Mouse (Mus musculus) midbrain, embryonic 12.5 days (tissue): ENCODE results near the gene Sh3tc1. TPM values are rescaled to one million over a fixed set of nuclear protein-coding genes. Genes with fewer than 3 reads are reported as not detected.
A peak's percentile ranks its signal among the peaks of the same experiment; 100 is the strongest.

Source experiments
- ATAC-seq: fragments of 200-750 bp; cut with Nextera tagmentation; 2 replicates; pipeline ENCODE4 v1.8.0; 2017; ENCODE audit warnings: low read depth, moderate TSS enrichment, moderate library complexity; ENCODE audit not compliant: low FRiP score
- H3K27ac ChIP-seq: fragments of 300-500 bp; sonication (generic); replicated peaks from 2 replicates; pipeline ENCODE4 v1.5.1; 2016; ENCODE audit warnings: mild to moderate bottlenecking
- H3K27me3 ChIP-seq: fragments of 300-500 bp; sonication (generic); 2 replicates; pipeline ENCODE4 v1.6.1; 2016; ENCODE audit warnings: mild to moderate bottlenecking
- H3K36me3 ChIP-seq: fragments of 300-500 bp; sonication (generic); 2 replicates; pipeline ENCODE4 v1.6.1; 2016
- H3K4me1 ChIP-seq: fragments of 300-500 bp; sonication (generic); 2 replicates; pipeline ENCODE4 v1.6.1; 2016
- H3K4me2 ChIP-seq: fragments of 300-500 bp; sonication (generic); replicated peaks from 2 replicates; pipeline ENCODE4 v1.6.1; 2016; ENCODE audit warnings: mild to moderate bottlenecking, moderate library complexity
- H3K4me3 ChIP-seq: fragments of 300-500 bp; sonication (generic); 2 replicates; pipeline ENCODE4 v1.5.1; 2016; ENCODE audit warnings: mild to moderate bottlenecking
- H3K9ac ChIP-seq: fragments of 300-500 bp; sonication (generic); replicated peaks from 2 replicates; pipeline ENCODE4 v1.6.1; 2016; ENCODE audit warnings: mild to moderate bottlenecking, moderate library complexity
- H3K9me3 ChIP-seq: fragments of 300-500 bp; sonication (generic); 2 replicates; pipeline ENCODE4 v1.6.1; 2016; ENCODE audit warnings: mild to moderate bottlenecking
- WGBS: fragments of 180-500 bp; shearing (Covaris S2); methylation state at CpG from one replicate; pipeline ENCODE4 v1.1.7; 2016; 5-methylcytosine and 5-hydroxymethylcytosine counted together
- polyA plus RNA-seq: library from polyadenylated mRNA; unstranded; fragments of >200 nt; fragmentation: Nextera tagmentation; extraction: Ambion mirVana; gene quantifications from 2 replicates; pipeline ENCODE4 v1.2.1, GENCODE M21; 2016

The Sh3tc1 gene
- polyA plus RNA-seq, 1 experiment from 2014 or later, result 3.2 TPM

DNA sequence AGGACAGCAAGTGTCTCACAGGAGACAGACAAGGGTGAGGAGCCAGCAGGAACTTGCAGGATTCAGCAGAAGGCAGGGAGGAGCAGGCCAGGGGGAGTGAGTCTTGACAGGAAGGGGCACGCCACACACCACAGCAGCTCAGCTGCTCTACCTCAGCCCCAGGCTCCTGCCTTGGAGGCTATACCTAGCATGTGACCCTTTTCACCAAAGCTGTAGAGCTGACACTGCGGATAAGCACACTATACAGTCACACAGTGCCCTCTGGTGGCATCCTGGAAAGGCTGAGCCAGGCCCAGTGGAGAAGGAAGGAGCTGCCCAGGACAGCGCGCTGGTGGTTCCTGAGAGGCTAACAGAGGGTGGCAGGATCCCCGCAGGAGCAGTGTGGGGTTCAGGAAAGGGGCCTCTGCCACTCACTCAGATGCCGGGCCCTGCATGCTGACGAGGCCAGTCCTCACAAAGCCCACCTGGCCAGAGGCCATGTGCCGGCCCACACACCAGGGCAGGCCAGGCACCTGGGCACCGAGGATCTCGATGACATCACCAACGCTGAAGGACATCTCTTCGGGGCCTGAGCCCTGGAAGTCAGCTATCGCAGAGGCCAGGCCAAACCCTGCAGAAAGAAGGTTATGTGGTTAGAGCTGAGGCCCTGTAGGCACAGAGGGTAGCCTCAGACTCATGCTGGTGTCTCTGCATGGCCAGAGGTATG is 26.0 kb downstream of the Sh3tc1 start:
- Histone ChIP-seq H3K9ac (no peak overlapping the region), H3K27ac (no peak overlapping the region), H3K36me3 (no peaks in the 10 kb centered on the region), H3K9me3 (no peaks in the 10 kb centered on the region), H3K4me3 (no peak overlapping the region), H3K27me3 (no peaks in the 10 kb centered on the region), H3K4me2 (no peak overlapping the region), H3K4me1 (0 out of 2 replicates have a peak, but pooled peaks cover 4% of the 10 kb centered on the region)
- peak; percentile 82 for ATAC-seq
- WGBS, result 47% methylated on average over 13 of the region's 13 CpGs

DNA sequence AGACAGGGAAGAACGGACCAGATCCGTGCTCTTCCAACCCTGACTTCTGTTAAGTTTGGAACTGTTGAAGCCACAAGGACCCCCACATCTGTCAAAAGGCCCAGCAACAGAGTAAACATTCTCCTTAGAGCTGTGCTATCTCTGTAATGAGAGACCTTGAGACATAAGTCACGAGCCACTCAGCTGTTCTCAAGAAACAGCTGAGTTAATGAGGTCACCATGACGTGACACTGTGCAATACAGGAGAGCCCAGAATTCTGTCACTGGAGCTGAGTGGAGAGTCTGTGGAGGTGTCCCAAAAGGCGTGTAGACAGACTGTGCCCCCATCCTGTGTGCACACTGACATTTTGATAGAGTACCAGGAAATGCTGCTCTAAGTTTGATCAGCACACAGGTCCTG is 27.3 kb downstream of the Sh3tc1 start:
- Histone ChIP-seq H3K9me3 (no peaks in the 10 kb centered on the region), H3K27me3 (no peaks in the 10 kb centered on the region), H3K4me2 (no peak overlapping the region), H3K9ac (no peak overlapping the region), H3K27ac (no peak overlapping the region), H3K4me3 (no peak overlapping the region), H3K36me3 (no peaks in the 10 kb centered on the region), H3K4me1 (0 out of 2 replicates have a peak, but pooled peaks cover 4% of the 10 kb centered on the region)
- 76% methylated on average over 5 of the region's 5 CpGs for WGBS
- ATAC-seq, result no peak

DNA sequence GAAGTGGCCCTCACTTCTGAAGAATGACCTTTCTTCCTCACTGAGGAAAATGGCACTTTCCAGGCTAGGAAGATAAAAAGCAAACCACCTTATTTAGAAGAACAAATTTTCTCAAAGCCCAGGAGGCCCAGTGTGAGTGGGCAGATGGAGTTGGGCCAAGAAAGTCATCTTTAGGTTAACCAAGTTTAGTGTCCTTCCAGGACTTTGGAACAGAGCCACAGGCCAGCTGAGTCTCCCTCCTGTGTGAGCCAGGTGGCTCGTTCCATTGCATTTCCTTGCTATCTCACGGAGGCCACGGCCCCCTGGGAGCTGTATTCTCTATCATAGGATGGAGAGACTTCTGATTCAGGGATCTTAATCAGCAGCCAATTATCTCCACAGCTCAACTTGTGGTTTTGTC is 28.9 kb downstream of the Sh3tc1 start:
- H3K4me3 ChIP-seq, result no peak overlapping the region
- no peaks in the 10 kb centered on the region for H3K36me3 ChIP-seq
- H3K4me2 ChIP-seq, result no peak overlapping the region
- H3K9me3 ChIP-seq, result no peaks in the 10 kb centered on the region
- no peak overlapping the region for H3K9ac ChIP-seq
- no peak overlapping the region for H3K27ac ChIP-seq
- H3K4me1 ChIP-seq, result 0 out of 2 replicates have a peak, but pooled peaks cover 4% of the 10 kb centered on the region
- ATAC-seq, result no peak
- 71% methylated on average over 3 of the region's 3 CpGs for WGBS
- no peaks in the 10 kb centered on the region for H3K27me3 ChIP-seq

DNA sequence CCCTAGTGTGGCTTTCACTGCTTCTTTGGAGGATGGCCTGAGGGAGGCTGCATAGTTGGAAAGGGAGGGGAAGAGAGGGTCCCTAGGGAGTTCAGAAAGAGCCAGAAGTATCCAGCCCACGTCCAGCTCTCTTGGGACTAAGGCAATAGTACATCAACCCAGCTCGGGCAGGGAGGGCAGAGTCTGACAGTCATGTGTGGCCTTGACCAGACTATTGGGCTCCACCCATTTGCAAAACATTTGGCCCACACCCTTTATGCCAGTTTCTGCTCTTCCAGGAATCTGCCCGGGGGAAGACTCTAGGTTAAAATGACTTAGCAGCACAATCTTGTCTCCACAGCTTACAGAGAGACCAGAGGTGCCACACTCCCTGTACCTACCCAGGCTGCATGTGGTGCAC is 29.3 kb downstream of the Sh3tc1 start:
- Histone ChIP-seq H3K4me2 (no peak overlapping the region), H3K36me3 (no peaks in the 10 kb centered on the region), H3K4me3 (no peak overlapping the region), H3K9me3 (no peaks in the 10 kb centered on the region), H3K27ac (no peak overlapping the region), H3K27me3 (no peaks in the 10 kb centered on the region), H3K4me1 (0 out of 2 replicates have a peak, but pooled peaks cover 4% of the 10 kb centered on the region), H3K9ac (no peak overlapping the region)
- no peak for ATAC-seq
- 62% methylated on average over 3 of the region's 3 CpGs for WGBS

DNA sequence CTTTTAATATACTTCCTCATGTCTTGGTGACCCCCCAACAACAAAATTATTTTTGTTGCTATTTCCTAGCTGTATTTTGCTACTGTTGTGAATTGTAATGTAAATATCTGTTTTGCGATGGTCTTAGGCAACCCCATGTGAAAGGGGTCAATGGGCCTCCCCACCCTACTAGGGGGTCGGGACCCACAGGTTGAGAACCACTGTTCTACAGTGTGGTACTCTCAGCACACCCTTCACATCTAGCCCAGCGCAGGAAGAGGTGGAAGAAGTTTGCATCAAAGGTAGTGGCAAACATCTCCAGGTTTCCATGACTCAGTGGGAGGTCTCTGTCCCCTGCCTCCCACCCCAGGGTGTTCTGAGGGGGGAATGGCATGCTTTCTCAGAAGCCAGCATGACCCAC is 34.4 kb downstream of the Sh3tc1 start:
- Histone ChIP-seq H3K9me3 (no peaks in the 10 kb centered on the region), H3K4me2 (no peak overlapping the region), H3K27me3 (no peaks in the 10 kb centered on the region), H3K9ac (no peak overlapping the region), H3K36me3 (no peaks in the 10 kb centered on the region), H3K4me3 (no peak overlapping the region), H3K27ac (no peak overlapping the region), H3K4me1 (0 out of 2 replicates have a peak, but pooled peaks cover 4% of the 10 kb centered on the region)
- WGBS, result 80% methylated on average over 3 of the region's 3 CpGs
- ATAC-seq, result no peak

DNA sequence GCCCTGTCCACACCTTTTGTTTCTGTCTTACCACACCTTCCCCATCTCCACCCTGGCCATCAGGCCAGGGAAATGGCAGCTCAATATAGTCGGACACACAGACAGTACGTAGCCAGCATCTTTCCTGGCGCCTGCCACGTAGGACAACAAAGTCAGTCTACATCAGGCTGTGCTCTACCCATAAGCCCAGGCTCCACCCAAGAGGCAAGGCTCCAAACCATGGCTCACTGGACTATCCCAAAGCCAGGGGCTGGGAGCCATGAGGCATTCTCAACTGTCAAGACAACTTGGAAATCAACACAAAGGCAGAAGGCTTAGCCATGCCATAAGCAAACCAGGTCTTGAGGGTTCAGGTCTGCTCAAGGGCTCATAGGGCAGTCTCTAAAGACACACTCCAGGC is 36.0 kb downstream of the Sh3tc1 start:
- Histone ChIP-seq H3K9ac (no peak overlapping the region), H3K4me1 (no peaks in the 10 kb centered on the region), H3K9me3 (no peaks in the 10 kb centered on the region), H3K27me3 (no peaks in the 10 kb centered on the region), H3K36me3 (no peaks in the 10 kb centered on the region), H3K27ac (no peak overlapping the region), H3K4me2 (no peak overlapping the region), H3K4me3 (no peak overlapping the region)
- ATAC-seq, result no peak
- 95% methylated on average over 4 of the region's 4 CpGs for WGBS

DNA sequence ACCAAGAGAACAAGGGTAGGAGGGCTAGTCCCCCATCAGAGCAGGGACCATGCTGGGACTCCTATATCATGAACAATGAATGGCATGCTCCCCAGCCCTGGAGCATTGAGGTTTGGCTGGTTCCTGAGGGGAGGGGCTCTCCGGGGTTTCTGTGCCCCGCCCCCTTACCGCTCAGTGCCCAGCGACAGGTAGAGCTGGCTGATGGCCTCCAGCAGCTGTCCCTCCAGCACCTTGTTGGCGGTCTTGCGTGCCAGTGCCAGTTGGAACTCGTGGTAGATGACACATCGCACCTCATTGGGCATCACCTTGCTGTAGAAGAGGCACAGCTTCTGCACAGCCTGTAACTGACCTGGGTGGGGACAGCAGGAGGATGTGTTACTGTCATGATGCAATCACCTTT is 36.6 kb downstream of the Sh3tc1 start:
- Histone ChIP-seq H3K9me3 (no peaks in the 10 kb centered on the region), H3K9ac (no peak overlapping the region), H3K27me3 (no peaks in the 10 kb centered on the region), H3K4me2 (no peak overlapping the region), H3K27ac (no peak overlapping the region), H3K4me1 (no peaks in the 10 kb centered on the region), H3K36me3 (no peaks in the 10 kb centered on the region), H3K4me3 (no peak overlapping the region)
- 87% methylated on average over 8 of the region's 8 CpGs for WGBS
- no peak for ATAC-seq

DNA sequence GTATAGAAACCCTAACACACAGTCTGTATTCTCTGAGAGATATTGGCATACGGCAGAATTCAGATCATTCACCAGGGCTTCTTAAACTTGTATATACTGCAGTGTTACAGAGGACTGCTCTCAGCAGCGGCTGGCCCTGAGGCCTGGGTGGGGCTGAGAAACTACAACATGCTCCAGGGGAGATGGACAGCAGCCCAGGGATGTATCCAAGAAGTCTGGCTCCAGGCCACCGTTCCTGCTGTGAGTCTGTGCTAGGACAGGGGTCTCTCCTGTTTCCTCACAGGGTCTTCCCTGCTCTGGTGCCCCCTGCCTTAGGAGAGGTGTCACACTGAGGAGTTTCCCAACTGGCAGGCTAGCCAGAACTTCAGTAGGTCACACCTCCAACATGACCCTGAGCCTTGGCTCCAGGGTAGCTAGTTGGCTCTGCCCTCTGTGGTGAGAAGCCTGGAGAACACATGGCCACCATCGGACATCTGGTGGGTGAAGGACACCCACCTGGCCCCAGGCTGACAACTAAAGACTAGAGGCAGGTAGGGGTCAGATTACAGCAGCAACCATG is 37.1 kb downstream of the Sh3tc1 start:
- Histone ChIP-seq H3K27me3 (no peaks in the 10 kb centered on the region), H3K4me1 (no peaks in the 10 kb centered on the region), H3K9ac (no peak overlapping the region), H3K27ac (no peak overlapping the region), H3K4me3 (no peak overlapping the region), H3K4me2 (no peak overlapping the region), H3K36me3 (no peaks in the 10 kb centered on the region), H3K9me3 (no peaks in the 10 kb centered on the region)
- 83% methylated on average over 4 of the region's 4 CpGs for WGBS
- ATAC-seq, result no peak

DNA sequence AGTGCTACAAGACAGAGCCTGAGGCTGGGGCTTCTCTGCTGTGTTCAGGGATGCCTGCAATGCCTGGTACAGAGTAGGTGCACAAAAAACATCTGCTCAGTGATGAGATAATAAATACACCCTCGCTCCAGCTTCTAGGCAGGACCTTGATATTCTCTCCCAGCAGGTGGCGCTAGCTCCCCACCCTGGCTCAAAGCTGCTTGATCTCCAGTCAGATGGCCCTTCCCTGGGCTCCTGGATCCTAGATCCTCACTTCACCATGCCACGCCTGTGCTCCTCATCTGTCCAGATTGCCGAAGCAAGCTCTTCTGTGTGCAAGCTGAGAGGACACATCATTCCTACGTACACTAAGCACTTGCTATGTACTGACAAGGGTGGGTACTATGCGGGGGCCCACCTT is 38.7 kb downstream of the Sh3tc1 start:
- Histone ChIP-seq H3K4me2 (no peak overlapping the region), H3K27me3 (no peaks in the 10 kb centered on the region), H3K36me3 (no peaks in the 10 kb centered on the region), H3K4me1 (no peaks in the 10 kb centered on the region), H3K27ac (no peak overlapping the region), H3K9ac (no peak overlapping the region), H3K4me3 (no peak overlapping the region), H3K9me3 (no peaks in the 10 kb centered on the region)
- WGBS, result 50% methylated on average over 6 of the region's 6 CpGs
- no peak for ATAC-seq

DNA sequence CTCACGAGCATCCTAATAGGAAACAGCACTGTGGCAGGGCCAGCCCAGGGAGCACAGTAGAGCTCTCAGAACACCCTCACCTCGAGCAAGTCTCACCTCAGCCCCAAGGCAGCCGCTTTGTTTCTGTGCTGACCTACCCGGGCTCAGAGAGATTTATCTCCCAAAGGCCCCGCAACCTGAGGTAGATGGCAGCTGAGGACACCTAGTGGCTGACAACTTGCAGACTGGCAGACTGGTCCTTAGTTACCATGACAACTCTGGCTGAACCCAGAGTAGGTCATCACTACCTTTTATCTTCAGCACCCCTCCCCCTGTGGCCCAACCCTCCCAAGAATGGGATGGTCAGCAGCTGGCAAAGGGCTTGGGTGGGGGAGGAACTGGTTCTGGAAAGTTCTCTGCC is 44.0 kb downstream of the Sh3tc1 start:
- Histone ChIP-seq H3K4me1 (0 out of 2 replicates have a peak, but pooled peaks cover 3% of the 10 kb centered on the region), H3K36me3 (no peaks in the 10 kb centered on the region), H3K4me2 (no peak overlapping the region), H3K27ac (no peak overlapping the region), H3K27me3 (no peaks in the 10 kb centered on the region), H3K4me3 (no peak overlapping the region), H3K9me3 (no peaks in the 10 kb centered on the region), H3K9ac (no peak overlapping the region)
- 28% methylated on average over 5 of the region's 5 CpGs for WGBS
- ATAC-seq, result no peak

DNA sequence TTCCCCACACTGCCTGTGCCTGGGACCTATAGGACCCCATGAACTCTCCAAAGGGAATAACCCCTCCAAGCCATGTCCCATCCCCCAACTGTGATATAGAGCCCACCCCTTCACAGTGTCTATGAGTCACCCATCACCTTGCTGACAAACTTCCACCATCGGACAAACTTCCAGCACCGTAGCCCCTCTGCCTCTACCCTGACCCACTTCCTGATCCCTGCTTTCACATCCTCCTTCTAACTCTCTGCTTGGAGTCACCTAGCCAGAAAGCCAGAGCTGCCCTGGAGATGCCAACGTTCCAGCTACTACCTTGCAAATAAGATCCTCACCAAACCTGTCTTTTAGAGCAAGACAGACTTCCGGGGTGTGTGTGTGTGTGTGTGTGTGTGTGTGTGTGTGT is 46.1 kb downstream of the Sh3tc1 start:
- Histone ChIP-seq H3K9me3 (no peaks in the 10 kb centered on the region), H3K36me3 (no peaks in the 10 kb centered on the region), H3K4me3 (no peak overlapping the region), H3K27me3 (no peaks in the 10 kb centered on the region), H3K27ac (no peak overlapping the region), H3K4me1 (0 out of 2 replicates have a peak, but pooled peaks cover 3% of the 10 kb centered on the region), H3K9ac (no peak overlapping the region), H3K4me2 (no peak overlapping the region)
- WGBS, result 90% methylated on average over 4 of the region's 4 CpGs
- no peak for ATAC-seq

DNA sequence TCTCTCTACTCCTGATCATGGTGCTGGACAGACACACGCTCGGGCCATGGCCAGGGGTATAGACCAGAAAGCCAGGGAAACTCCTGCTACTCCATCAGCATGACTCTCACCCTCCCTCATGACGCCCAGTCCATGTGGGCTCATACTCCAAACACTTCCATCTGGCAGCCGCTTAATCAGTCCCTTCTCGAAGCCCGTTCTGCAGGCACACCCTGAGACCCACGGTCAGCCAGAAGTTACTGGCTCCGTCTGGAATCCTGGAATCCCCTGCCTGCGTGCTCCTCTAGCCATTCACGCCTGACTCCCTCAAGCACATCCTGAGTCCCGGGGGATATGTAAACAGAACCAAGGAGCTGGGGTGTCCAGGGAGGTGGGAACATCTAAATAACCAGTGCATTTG is 48.5 kb downstream of the Sh3tc1 start:
- WGBS, result 73% methylated on average over 11 of the region's 11 CpGs
- Histone ChIP-seq H3K4me3 (no peak overlapping the region), H3K4me1 (0 out of 2 replicates have a peak, but pooled peaks cover 3% of the 10 kb centered on the region), H3K36me3 (no peaks in the 10 kb centered on the region), H3K4me2 (no peak overlapping the region), H3K27me3 (no peaks in the 10 kb centered on the region), H3K9ac (no peak overlapping the region), H3K27ac (no peak overlapping the region), H3K9me3 (no peaks in the 10 kb centered on the region)
- ATAC-seq, result no peak
